Mouse (Mus musculus) midbrain, embryonic 15.5 days (tissue): ENCODE measurements around the gene Znhit2. TPM values are rescaled to one million over a fixed set of nuclear protein-coding genes. Genes with fewer than 3 reads are reported as not detected.

Source experiments
- ATAC-seq: fragments of 200-750 bp; cut with Nextera tagmentation; replicated peaks from 2 replicates; pipeline ENCODE4 v1.8.0; 2017; ENCODE audit warnings: moderate TSS enrichment
- H3K27ac ChIP-seq: fragments of 300-500 bp; sonication (generic); 2 replicates; pipeline ENCODE4 v1.5.1; 2015; ENCODE audit warnings: mild to moderate bottlenecking, inconsistent platforms
- H3K27me3 ChIP-seq: fragments of 300-500 bp; sonication (generic); replicated peaks from 2 replicates; pipeline ENCODE4 v1.6.1; 2015; ENCODE audit warnings: inconsistent platforms
- H3K36me3 ChIP-seq: fragments of 300-500 bp; sonication (generic); replicated peaks from 2 replicates; pipeline ENCODE4 v1.6.1; 2015; ENCODE audit warnings: inconsistent platforms
- H3K4me1 ChIP-seq: fragments of 300-500 bp; sonication (generic); 2 replicates; pipeline ENCODE4 v1.6.1; 2015; ENCODE audit warnings: inconsistent platforms
- H3K4me2 ChIP-seq: fragments of 300-500 bp; sonication (generic); 2 replicates; pipeline ENCODE4 v1.6.1; 2015; ENCODE audit warnings: inconsistent platforms, mild to moderate bottlenecking, moderate library complexity
- H3K4me3 ChIP-seq: fragments of 300-500 bp; sonication (generic); 2 replicates; pipeline ENCODE4 v1.5.1; 2015; ENCODE audit warnings: mild to moderate bottlenecking, inconsistent platforms
- H3K9ac ChIP-seq: fragments of 300-500 bp; sonication (generic); 2 replicates; pipeline ENCODE4 v1.6.1; 2015; ENCODE audit warnings: mild to moderate bottlenecking, inconsistent platforms
- H3K9me3 ChIP-seq: fragments of 300-500 bp; sonication (generic); 2 replicates; pipeline ENCODE4 v1.6.1; 2016; ENCODE audit warnings: inconsistent platforms
- WGBS: fragments of 180-500 bp; shearing (Covaris S2); methylation state at CpG from one replicate; pipeline ENCODE4 v1.1.7; 2015; ENCODE audit warnings: mixed read lengths; 5-methylcytosine and 5-hydroxymethylcytosine counted together
- polyA plus RNA-seq: library from polyadenylated mRNA; unstranded; fragments of >200 nt; fragmentation: Nextera tagmentation; extraction: Ambion mirVana; gene quantifications from 2 replicates; pipeline ENCODE4 v1.2.1, GENCODE M21; 2015

The Znhit2 gene
- polyA plus RNA-seq, 1 experiment from 2014 or later = 30.8 TPM

- no peak for ATAC-seq
- H3K4me3 ChIP-seq = no peak overlapping the region
- no peaks in the 10 kb centered on the region for H3K27me3 ChIP-seq
- H3K9ac ChIP-seq = no peak overlapping the region
- WGBS = 93% methylated on average over 11 of the region's 11 CpGs
- no peaks in the 10 kb centered on the region for H3K9me3 ChIP-seq
- H3K4me2 ChIP-seq = no peak overlapping the region
- H3K27ac ChIP-seq = no peak overlapping the region
- H3K36me3 ChIP-seq = peaks cover 56% of the 10 kb centered on the region
- H3K4me1 ChIP-seq = peaks cover 31% of the 10 kb centered on the region
Observed at GRCm38 (mm10) chr19:6048681-6049410, 12.1 kb upstream of the Znhit2 start.

GRCm38 (mm10) chr19:6052516-6052915, 8.5 kb upstream of the Znhit2 start:
- WGBS = 90% methylated on average over 7 of the region's 7 CpGs
- peaks cover 31% of the 10 kb centered on the region for H3K4me1 ChIP-seq
- no peak overlapping the region for H3K4me2 ChIP-seq
- H3K27ac ChIP-seq = no peak overlapping the region
- no peaks in the 10 kb centered on the region for H3K9me3 ChIP-seq
- H3K4me3 ChIP-seq = no peak overlapping the region
- no peak for ATAC-seq
- no peaks in the 10 kb centered on the region for H3K27me3 ChIP-seq
- H3K36me3 ChIP-seq = peaks cover 64% of the 10 kb centered on the region
- H3K9ac ChIP-seq = no peak overlapping the region

GRCm38 (mm10) chr19:6054296-6054695, 6.7 kb upstream of the Znhit2 start:
- peaks cover 22% of the 10 kb centered on the region for H3K4me1 ChIP-seq
- no peak for ATAC-seq
- peaks cover 53% of the 10 kb centered on the region for H3K36me3 ChIP-seq
- H3K4me3 ChIP-seq = no peak overlapping the region
- WGBS = 88% methylated on average over 5 of the region's 5 CpGs
- no peak overlapping the region for H3K4me2 ChIP-seq
- H3K9ac ChIP-seq = no peak overlapping the region
- H3K27me3 ChIP-seq = no peaks in the 10 kb centered on the region
- no peaks in the 10 kb centered on the region for H3K9me3 ChIP-seq
- H3K27ac ChIP-seq = no peak overlapping the region

- no peaks in the 10 kb centered on the region for H3K9me3 ChIP-seq
- H3K4me3 ChIP-seq = peak overlapping the region; percentile 66
- H3K27ac ChIP-seq = no peak overlapping the region
- peak overlapping the region; percentile 82 for H3K4me2 ChIP-seq
- H3K27me3 ChIP-seq = no peaks in the 10 kb centered on the region
- no peak for ATAC-seq
- peak overlapping the region; percentile 81; the same call in 1 of the 2 replicates for H3K9ac ChIP-seq
- H3K4me1 ChIP-seq = peaks cover 28% of the 10 kb centered on the region
- WGBS = 56% methylated on average over 4 of the region's 4 CpGs
- H3K36me3 ChIP-seq = peaks cover 29% of the 10 kb centered on the region
Observed at GRCm38 (mm10) chr19:6056696-6057095, 4.3 kb upstream of the Znhit2 start.

GRCm38 (mm10) chr19:6057313-6058096, 3.5 kb upstream of the Znhit2 start, which contains the start of the genes Mrpl49 and Fau:
Mrpl49 (minus strand) TSS chr19:6057785.
Fau (plus strand) TSS chr19:6057844.
- Histone ChIP-seq H3K9me3 (no peaks in the 10 kb centered on the region), H3K27me3 (no peaks in the 10 kb centered on the region), H3K9ac (peak within 1 kb of the TSS; percentile 81), H3K36me3 (peaks cover 21% of the 10 kb centered on the region), H3K4me1 (peaks cover 37% of the 10 kb centered on the region), H3K27ac (peak within 1 kb of the TSS; percentile 80), H3K4me2 (peak within 1 kb of the TSS; percentile 82), H3K4me3 (peak within 1 kb of the TSS; percentile 66)
- peak; percentile 87 for ATAC-seq
- under 1% methylated on average over 63 of the region's 63 CpGs for WGBS

GRCm38 (mm10) chr19:6058513-6058912, 2.5 kb upstream of the Znhit2 start:
- H3K27me3 ChIP-seq = no peaks in the 10 kb centered on the region
- peak overlapping the region; percentile 66 for H3K4me3 ChIP-seq
- H3K9me3 ChIP-seq = no peaks in the 10 kb centered on the region
- 42% methylated on average over 5 of the region's 5 CpGs for WGBS
- H3K36me3 ChIP-seq = peaks cover 12% of the 10 kb centered on the region
- H3K27ac ChIP-seq = no peak overlapping the region; the same call in 1 of the 2 replicates
- peak overlapping the region; percentile 82 for H3K4me2 ChIP-seq
- H3K4me1 ChIP-seq = peaks cover 47% of the 10 kb centered on the region
- ATAC-seq = no peak
- H3K9ac ChIP-seq = peak overlapping the region; percentile 81

GRCm38 (mm10) chr19:6058966-6059365, 2.0 kb upstream of the Znhit2 start:
- peak overlapping the region; percentile 82 for H3K4me2 ChIP-seq
- peaks cover 49% of the 10 kb centered on the region for H3K4me1 ChIP-seq
- no peaks in the 10 kb centered on the region for H3K9me3 ChIP-seq
- no peaks in the 10 kb centered on the region for H3K27me3 ChIP-seq
- no peak for ATAC-seq
- WGBS = 89% methylated on average over 5 of the region's 5 CpGs
- H3K9ac ChIP-seq = peak overlapping the region; percentile 81; the same call in 1 of the 2 replicates
- peaks cover 8% of the 10 kb centered on the region for H3K36me3 ChIP-seq
- H3K27ac ChIP-seq = no peak overlapping the region
- H3K4me3 ChIP-seq = peak overlapping the region; percentile 66

- H3K36me3 ChIP-seq = no peaks in the 10 kb centered on the region
- no peaks in the 10 kb centered on the region for H3K27me3 ChIP-seq
- no peaks in the 10 kb centered on the region for H3K9me3 ChIP-seq
- H3K27ac ChIP-seq = peak overlapping the region; percentile 88
- peaks cover 54% of the 10 kb centered on the region for H3K4me1 ChIP-seq
- H3K9ac ChIP-seq = peak overlapping the region; percentile 88
- 2% methylated on average over 44 of the region's 44 CpGs for WGBS
- ATAC-seq = no peak
- H3K4me3 ChIP-seq = peak overlapping the region; percentile 70
- peak overlapping the region; percentile 97 for H3K4me2 ChIP-seq
Observed at GRCm38 (mm10) chr19:6061641-6062302, 780 bp downstream of the Znhit2 start.

GRCm38 (mm10) chr19:6062418-6062817, 1.4 kb downstream of the Znhit2 start:
- no peak for ATAC-seq
- peaks cover 54% of the 10 kb centered on the region for H3K4me1 ChIP-seq
- 0 out of 2 replicates have a peak overlapping the region, but pooled peaks have one; percentile 88 for H3K27ac ChIP-seq

GRCm38 (mm10) chr19:6063081-6063480, 2.1 kb downstream of the Znhit2 start:
- no peak overlapping the region for H3K4me3 ChIP-seq
- no peak overlapping the region for H3K27ac ChIP-seq
- no peaks in the 10 kb centered on the region for H3K9me3 ChIP-seq
- no peak for ATAC-seq
- 91% methylated on average over 6 of the region's 6 CpGs for WGBS
- H3K4me2 ChIP-seq = no peak overlapping the region
- no peak overlapping the region for H3K9ac ChIP-seq
- H3K36me3 ChIP-seq = no peaks in the 10 kb centered on the region
- no peaks in the 10 kb centered on the region for H3K27me3 ChIP-seq
- peaks cover 58% of the 10 kb centered on the region for H3K4me1 ChIP-seq

More at GRCm38 (mm10) chr19:6062418-6062817, 1.4 kb downstream of the Znhit2 start:
- H3K36me3 ChIP-seq = no peaks in the 10 kb centered on the region
- no peaks in the 10 kb centered on the region for H3K9me3 ChIP-seq
- WGBS = 81% methylated on average over 5 of the region's 5 CpGs
- H3K4me3 ChIP-seq = peak overlapping the region; percentile 70
- no peaks in the 10 kb centered on the region for H3K27me3 ChIP-seq
- H3K4me2 ChIP-seq = peak overlapping the region; percentile 97
- peak overlapping the region; percentile 88 for H3K9ac ChIP-seq

- ATAC-seq = peak; percentile 16
- 42% methylated on average over 5 of the region's 5 CpGs for WGBS
- H3K4me2 ChIP-seq = peak overlapping the region; percentile 95
- peaks cover 18% of the 10 kb centered on the region for H3K36me3 ChIP-seq
- peak overlapping the region; percentile 87 for H3K9ac ChIP-seq
- H3K4me3 ChIP-seq = peak overlapping the region; percentile 66
- peaks cover 46% of the 10 kb centered on the region for H3K4me1 ChIP-seq
- H3K9me3 ChIP-seq = no peaks in the 10 kb centered on the region
- peak overlapping the region; percentile 93 for H3K27ac ChIP-seq
- no peaks in the 10 kb centered on the region for H3K27me3 ChIP-seq
Observed at GRCm38 (mm10) chr19:6066571-6066970, 5.6 kb downstream of the Znhit2 start.
